Mouse (Mus musculus) embryo, embryonic 10.5 days (tissue): ENCODE results near the gene Crtc2.
A peak's percentile ranks its signal among the peaks of the same experiment; 100 is the strongest.

ENCODE experiments used
- DNase-seq: peaks from one replicate; pipeline ENCODE4 v3.0.0-alpha.2; 2015; ENCODE audit warnings: low spot score

Gene Crtc2

GRCm38 (mm10) chr3:90253653-90254418, at the start of gene Crtc2:
Gene Crtc2, plus strand, starts transcription at chr3:90254163.
- DNase-seq, result peak; percentile 98

- no peak for DNase-seq
Measured at GRCm38 (mm10) chr3:90204582-90204981, 49.4 kb upstream of the Crtc2 start.

GRCm38 (mm10) chr3:90208662-90209061, 45.3 kb upstream of the Crtc2 start:
- DNase-seq, result no peak

DNA sequence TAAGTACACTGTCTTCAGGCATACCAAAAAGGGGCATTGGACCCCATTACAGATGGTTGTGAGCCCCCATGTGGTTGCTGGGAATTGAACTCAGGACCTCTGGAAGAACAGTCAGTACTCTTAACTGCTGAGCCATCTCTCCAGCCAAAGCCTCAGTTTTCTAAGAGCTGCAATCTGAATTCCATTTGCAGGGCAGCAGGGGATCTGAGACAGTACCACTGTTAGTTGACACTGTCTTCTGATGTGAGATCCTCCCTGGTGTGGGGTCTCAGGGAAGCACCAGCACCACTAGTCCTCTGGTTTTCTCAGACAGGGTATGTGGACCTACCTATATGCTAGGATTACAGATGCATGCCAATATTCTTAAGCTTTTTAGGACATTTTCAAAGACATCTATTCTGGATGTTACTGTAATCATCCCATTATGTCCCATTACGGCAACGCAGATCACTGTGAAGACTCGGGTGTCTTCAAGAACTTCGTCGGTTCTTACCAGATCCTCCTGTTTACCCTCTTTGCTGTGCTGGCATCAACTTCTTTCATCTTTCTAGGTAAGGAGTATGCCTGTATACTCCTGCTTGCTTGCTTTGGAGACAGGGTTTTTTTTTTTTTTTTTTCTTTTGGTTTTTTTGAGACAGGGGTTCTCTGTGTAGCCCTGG, 43.9 kb upstream of the Crtc2 start:
- DNase-seq, result no peak

- no peak for DNase-seq
Measured at GRCm38 (mm10) chr3:90211475-90212398, 42.2 kb upstream of the Crtc2 start.

DNA sequence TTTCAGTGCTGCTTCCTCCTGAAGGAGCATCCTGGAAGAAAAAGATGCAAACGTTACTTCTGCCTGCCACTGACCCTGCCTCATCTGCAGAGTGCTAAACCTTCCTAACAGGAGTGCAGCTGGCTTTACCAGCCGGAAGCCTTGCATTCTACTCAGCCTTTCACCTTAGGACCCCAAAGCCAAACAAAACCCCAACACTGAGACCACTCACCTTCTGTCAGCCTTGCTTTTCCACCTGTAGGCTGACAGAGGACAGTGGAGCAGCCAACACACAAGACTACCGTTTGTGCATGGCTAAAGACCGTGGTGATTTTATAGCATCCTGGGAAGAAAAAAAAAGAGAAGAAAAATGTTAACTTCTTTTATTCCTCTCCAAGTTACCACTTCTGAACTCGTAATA, 41.2 kb upstream of the Crtc2 start:
- DNase-seq, result no peak

GRCm38 (mm10) chr3:90213377-90213866, 40.5 kb upstream of the Crtc2 start, which contains the start of the genes Rps27 and Rab13:
Gene Rps27, minus strand, starts transcription at chr3:90213651.
Gene Rab13, plus strand, starts transcription at chr3:90213695.
- DNase-seq, result peak; percentile 97

- peak; percentile 42 for DNase-seq
Measured at GRCm38 (mm10) chr3:90213956-90214684, 39.8 kb upstream of the Crtc2 start.

DNA sequence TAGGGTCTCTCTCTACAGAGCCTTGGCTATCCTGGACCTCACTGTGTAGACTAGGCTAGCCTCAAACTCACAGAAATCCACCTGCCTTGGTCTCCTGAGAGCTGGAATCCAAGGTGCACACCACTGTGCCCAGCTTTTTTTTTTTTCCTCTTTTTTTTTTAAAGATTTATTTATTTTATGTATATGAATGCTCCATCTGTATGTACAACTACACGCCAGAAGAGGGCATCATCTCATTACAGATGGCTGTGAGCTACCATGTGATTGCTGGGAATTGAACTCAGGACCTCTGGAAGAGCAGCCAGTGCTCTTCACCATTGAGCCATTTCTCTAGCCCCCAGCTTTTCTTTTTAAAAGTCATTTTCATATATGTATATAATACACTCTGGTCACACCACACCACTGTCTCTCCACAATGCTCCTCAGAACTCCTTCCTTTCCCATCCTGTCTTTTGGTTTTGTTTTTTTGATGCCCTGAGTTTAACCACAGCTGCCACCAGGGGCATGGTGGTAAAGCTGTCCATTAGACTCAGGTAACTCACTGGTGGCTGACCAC, 38.1 kb upstream of the Crtc2 start:
- DNase-seq, result no peak

- peak; percentile 85 for DNase-seq
Measured at GRCm38 (mm10) chr3:90220088-90220487, 33.9 kb upstream of the Crtc2 start.

DNA sequence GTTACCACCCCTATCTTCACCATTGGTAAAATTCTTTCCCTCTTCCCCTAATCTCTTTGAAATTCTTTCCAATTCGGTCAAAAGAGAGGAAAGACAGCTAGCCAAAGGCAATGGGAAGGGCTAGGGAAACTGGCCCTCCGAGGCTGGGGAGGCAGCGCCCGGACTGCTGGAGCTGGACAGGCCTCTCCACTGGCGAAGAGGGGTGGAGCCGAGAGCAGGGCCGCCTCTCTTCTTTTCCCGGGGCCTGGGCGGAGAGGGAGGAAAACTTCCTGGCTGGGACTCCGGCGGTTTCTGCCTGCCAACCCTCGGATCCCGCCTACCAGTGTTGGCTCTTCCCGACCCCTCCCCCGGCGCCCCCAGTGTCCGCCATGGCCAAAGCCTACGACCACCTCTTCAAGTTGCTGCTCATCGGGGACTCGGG, 33.4 kb upstream of the Crtc2 start:
- DNase-seq, result peak; percentile 80

GRCm38 (mm10) chr3:90221123-90221522, 32.8 kb upstream of the Crtc2 start:
- DNase-seq, result no peak

DNA sequence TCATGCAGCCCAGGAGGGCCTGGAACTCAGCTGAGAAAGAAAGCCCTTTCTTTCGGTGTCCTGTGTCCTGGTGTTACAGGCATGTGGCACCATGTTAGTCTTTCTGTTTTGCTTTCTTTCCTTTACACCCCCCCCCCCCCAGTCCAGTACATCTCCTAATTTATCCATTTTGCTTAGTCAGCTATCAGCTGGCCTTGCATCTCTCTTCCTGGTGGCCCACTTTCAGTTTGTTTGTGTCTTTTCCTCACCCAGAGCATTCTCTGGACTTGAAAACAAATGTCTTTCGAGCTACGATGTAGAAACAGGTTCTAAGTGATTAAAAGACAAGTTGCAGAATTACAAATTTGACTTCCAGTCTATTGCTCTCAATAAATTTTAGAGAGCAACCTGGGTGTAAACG, 31.5 kb upstream of the Crtc2 start:
- DNase-seq, result no peak

GRCm38 (mm10) chr3:90222941-90223340, 31.0 kb upstream of the Crtc2 start:
- no peak for DNase-seq

- DNase-seq, result no peak
Measured at GRCm38 (mm10) chr3:90224331-90224730, 29.6 kb upstream of the Crtc2 start.

- DNase-seq, result no peak
Measured at GRCm38 (mm10) chr3:90231075-90231474, 22.9 kb upstream of the Crtc2 start.

DNA sequence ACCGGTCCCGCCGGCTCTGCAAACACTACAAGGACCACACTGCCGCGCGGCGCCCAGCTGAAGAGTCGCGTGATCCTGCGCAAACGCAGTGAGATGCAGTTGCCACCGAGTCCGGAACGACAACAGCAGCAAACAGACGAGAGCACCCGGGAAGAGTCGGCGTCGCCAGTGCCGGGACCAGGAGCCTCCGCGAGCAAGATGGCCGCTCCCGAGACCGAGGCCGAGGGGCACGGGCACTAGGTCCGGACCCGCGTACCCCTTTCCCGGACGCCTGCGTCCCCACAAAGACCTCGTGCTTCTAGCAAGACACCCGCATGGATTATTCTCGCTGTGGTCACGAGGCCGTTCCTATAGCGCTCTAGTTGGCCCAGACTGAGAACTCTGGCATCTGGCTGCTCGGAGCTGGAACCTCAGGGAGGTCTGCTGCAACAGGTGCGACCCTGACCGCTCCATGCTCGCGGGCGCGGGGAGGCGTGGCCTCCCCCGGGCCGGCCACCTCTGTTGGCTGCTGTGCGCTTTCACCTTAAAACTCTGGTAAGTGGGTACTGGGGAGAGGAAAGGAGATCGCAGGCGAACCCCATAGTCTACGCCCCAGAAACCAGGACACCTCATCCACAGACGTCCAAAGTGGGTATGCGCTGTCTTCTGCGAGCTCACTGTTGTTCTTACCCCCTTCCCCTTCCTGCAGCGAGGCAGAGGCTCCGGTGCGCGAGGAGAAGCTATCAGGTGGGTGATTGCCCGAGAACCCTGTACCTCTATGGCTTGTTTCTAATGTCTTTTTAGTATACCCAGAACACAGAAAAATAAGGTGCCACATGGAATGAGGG, 22.2 kb upstream of the Crtc2 start, which contains the start of gene Jtb:
TSS of gene Jtb (plus strand) at position 91 of the 827 bp plus-strand sequence.
- DNase-seq, result peak; percentile 96

DNA sequence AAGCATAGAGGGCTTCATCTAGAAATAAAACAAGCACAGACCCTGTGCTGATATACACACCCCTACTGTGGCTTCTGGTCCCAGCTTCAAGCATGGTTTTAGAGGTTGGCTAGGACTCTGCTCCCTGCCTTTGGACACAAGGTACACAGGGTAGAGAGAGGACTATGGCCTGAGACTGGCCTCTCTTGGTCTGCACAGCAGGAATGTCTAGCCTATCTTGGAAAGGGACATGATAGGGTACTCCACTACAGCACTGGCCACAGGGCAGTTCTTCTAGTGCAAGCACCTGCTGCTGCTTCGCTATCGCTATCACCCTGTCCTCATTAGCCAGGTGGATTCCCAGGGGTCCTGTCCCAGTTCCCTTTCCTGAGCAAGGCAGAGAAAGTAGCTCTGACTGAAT, 12.7 kb upstream of the Crtc2 start:
- no peak for DNase-seq

GRCm38 (mm10) chr3:90241669-90242358, 12.1 kb upstream of the Crtc2 start:
- DNase-seq, result no peak
